Mouse (Mus musculus) gastrocnemius, postnatal 25 days (tissue): ENCODE measurements around the gene Gm42742. TPM values are rescaled to one million over a fixed set of nuclear protein-coding genes. Genes with fewer than 3 reads are reported as not detected.
A peak's percentile ranks its signal among the peaks of the same experiment; 100 is the strongest.

ENCODE experiments used
- DNase-seq: peaks from one replicate; pipeline ENCODE4 v3.0.0; 2022
- microRNA-seq, 2 experiments: library from miRNA; unstranded; fragments of <30 nt; microRNA quantifications; one replicate each; pipeline ENCODE4 v1.2.0; 2021; ENCODE audit warnings: borderline replicate concordance in 2 of 2
- total RNA-seq, 2 experiments: library from RNA; stranded (reverse); gene quantifications; 1 replicate in 1 of 2; 2 replicates in 1 of 2; pipeline ENCODE4 v1.2.3; 2021

Gm42742 gene
- total RNA-seq, 2 experiments from 2014 or later: 15.9 to 17.5 TPM

- DNase-seq: no peak
Measured at GRCm38 (mm10) chr7:127003620-127004019, 17.3 kb downstream of the Gm42742 start.

- DNase-seq: no peak
Measured at GRCm38 (mm10) chr7:126999568-126999967, 21.3 kb downstream of the Gm42742 start.

- DNase-seq: no peak
Measured at GRCm38 (mm10) chr7:126996449-126996848, 24.4 kb downstream of the Gm42742 start.

GRCm38 (mm10) chr7:126988816-126989215, 32.1 kb downstream of the Gm42742 start:
- no peak for DNase-seq

GRCm38 (mm10) chr7:126986319-126986718, 34.6 kb downstream of the Gm42742 start:
- peak; percentile 53 for DNase-seq

- no peak for DNase-seq
Measured at GRCm38 (mm10) chr7:126984667-126985444, 36.0 kb downstream of the Gm42742 start.

GRCm38 (mm10) chr7:126983113-126983512, 37.8 kb downstream of the Gm42742 start:
- DNase-seq: no peak

- DNase-seq: no peak
Measured at GRCm38 (mm10) chr7:126982054-126982453, 38.8 kb downstream of the Gm42742 start.

- peak; percentile 44 for DNase-seq
Measured at GRCm38 (mm10) chr7:126981601-126982000, 39.3 kb downstream of the Gm42742 start.

- DNase-seq: no peak
Measured at GRCm38 (mm10) chr7:126978841-126979240, 42.1 kb downstream of the Gm42742 start.

GRCm38 (mm10) chr7:126976878-126977459, 43.9 kb downstream of the Gm42742 start:
- no peak for DNase-seq

- peak; percentile 94 for DNase-seq
Measured at GRCm38 (mm10) chr7:126975950-126976866, 44.7 kb downstream of the Gm42742 start, which contains the start of gene Cdiptos. Gene Cdiptos, minus strand, starts transcription at chr7:126976098.

- DNase-seq: no peak
Measured at GRCm38 (mm10) chr7:126975893-126975949, 45.2 kb downstream of the Gm42742 start, which contains the start of gene Cdipt. Gene Cdipt, plus strand, starts transcription at chr7:126975914.

GRCm38 (mm10) chr7:126975493-126975892, 45.4 kb downstream of the Gm42742 start:
- no peak for DNase-seq

- DNase-seq: no peak
Measured at GRCm38 (mm10) chr7:126967361-126967760, 53.5 kb downstream of the Gm42742 start.

- no peak for DNase-seq
Measured at GRCm38 (mm10) chr7:126965568-126965967, 55.3 kb downstream of the Gm42742 start.

Small RNA genes lying within 50 kb of the gene (microRNA-seq; reads per million reads assigned to microRNA genes)
- gene Gm44343: 0 reads per million in 2 experiments

Other genes starting within 250 kb of the Gm42742 start
- 10 to 100 TPM; 63.8 to 69.0 TPM for gene Ypel3, start 244.1 kb downstream of the Gm42742 start, total RNA-seq
- under 1 TPM; 0.20 to 0.62 TPM for gene Tbx6, start 239.6 kb downstream of the Gm42742 start, total RNA-seq
- gene Ppp4c, start 228.6 kb downstream of the Gm42742 start, total RNA-seq: 10 to 100 TPM; 21.7 to 26.8 TPM
- 10 to 100 TPM; 50.5 to 55.3 TPM for gene Fam57b, start 223.4 kb downstream of the Gm42742 start, total RNA-seq
- not detected for gene 4930451I11Rik, start 189.5 kb downstream of the Gm42742 start, total RNA-seq
- gene Doc2a, start 173.7 kb downstream of the Gm42742 start, total RNA-seq: not detected
- gene Hirip3, start 159.1 kb downstream of the Gm42742 start, total RNA-seq: 1 to 10 TPM; 4.2 to 5.0 TPM
- gene Ino80e, start 158.7 kb downstream of the Gm42742 start, total RNA-seq: 10 to 100 TPM; 11.2 to 11.8 TPM
- gene Taok2, start 136.4 kb downstream of the Gm42742 start, total RNA-seq: 10 to 100 TPM; 20.3 to 26.4 TPM
- gene Tmem219, start 98.2 kb downstream of the Gm42742 start, total RNA-seq: 1 to 10 TPM; 8.2 to 9.1 TPM
- gene Kctd13, start 92.2 kb downstream of the Gm42742 start, total RNA-seq: 1 to 10 TPM; 1.8 to 2.2 TPM
- not detected for gene Asphd1, start 71.5 kb downstream of the Gm42742 start, total RNA-seq
- gene Sez6l2, start 70.5 kb downstream of the Gm42742 start, total RNA-seq: 1 to 10 TPM; 1.6 to 1.7 TPM
- 10 to 100 TPM; 30.5 to 31.2 TPM for gene Cdipt, start 45.2 kb downstream of the Gm42742 start, total RNA-seq
- gene Cdiptos, start 45.0 kb downstream of the Gm42742 start, total RNA-seq: not detected
- gene Mvp, start 6.5 kb downstream of the Gm42742 start, total RNA-seq: 10 to 100 TPM; 20.4 to 23.3 TPM
- not detected for gene Pagr1b, start 4.6 kb downstream of the Gm42742 start, total RNA-seq
- 1 to 10 TPM; 2.4 to 8.7 TPM for gene Pagr1a, start 3.7 kb downstream of the Gm42742 start, total RNA-seq
- gene Prrt2, start 114 bp upstream of the Gm42742 start, total RNA-seq: under 1 TPM; 0.77 to 0.86 TPM
- gene Maz, start 5.9 kb upstream of the Gm42742 start, total RNA-seq: 10 to 100 TPM; 64.0 to 66.1 TPM
- 1 to 10 TPM; 1.8 to 2.3 TPM for gene Kif22, start 21.4 kb upstream of the Gm42742 start, total RNA-seq
- not detected for gene Zg16, start 66.2 kb upstream of the Gm42742 start, total RNA-seq
- gene AI467606, start 70.3 kb upstream of the Gm42742 start, total RNA-seq: under 1 TPM; 0.59 to 0.91 TPM
- gene Qprt, start 101.1 kb upstream of the Gm42742 start, total RNA-seq: under 1 TPM; 0.43 to 0.51 TPM
- gene Spn, start 116.7 kb upstream of the Gm42742 start, total RNA-seq: under 1 TPM; 0.13 to 0.16 TPM
- 10 to 100 TPM; 26.2 to 28.2 TPM for gene Cd2bp2, start 175.0 kb upstream of the Gm42742 start, total RNA-seq
- 10 to 100 TPM; 32.8 to 34.1 TPM for gene Tbc1d10b, start 187.4 kb upstream of the Gm42742 start, total RNA-seq
- over 10,000 TPM; 49,123 to 49,891 TPM for gene Mylpf, start 187.8 kb upstream of the Gm42742 start, total RNA-seq
- gene Zfp553, start 212.0 kb upstream of the Gm42742 start, total RNA-seq: 1 to 10 TPM; 4.0 to 4.2 TPM
- gene Sept1, start 212.0 kb upstream of the Gm42742 start, total RNA-seq: 1 to 10 TPM; 1.5 to 1.7 TPM
- 10 to 100 TPM; 15.8 to 16.8 TPM for gene Zfp771, start 223.2 kb upstream of the Gm42742 start, total RNA-seq
- gene Dctpp1, start 239.6 kb upstream of the Gm42742 start, total RNA-seq: 10 to 100 TPM; 26.5 to 28.7 TPM